Mouse (Mus musculus): ENCODE data around the gene Bcl2l14. TPM values are rescaled to one million over a fixed set of nuclear protein-coding genes. Genes with fewer than 3 reads are reported as not detected.

The Bcl2l14 gene
- polyA plus RNA-seq, 1 experiment from 2014 or later = 0.12 TPM

- Histone ChIP-seq H3K27ac (replicated peaks) (no peak overlapping the region), H3K36me3 (no peaks in the 10 kb centered on the region), H3K4me2 (no peak overlapping the region), H3K9ac (no peak overlapping the region), H3K4me3 (no peak overlapping the region), H3K4me1 (replicated peaks) (peaks cover 7% of the 10 kb centered on the region), H3K9me3 (no peaks in the 10 kb centered on the region), H3K27me3 (no peaks in the 10 kb centered on the region)
- WGBS = 61% methylated on average over 6 of the region's 6 CpGs
- ATAC-seq (ENCODE audit: low FRiP score, low read depth) = no peak
Observed at GRCm38 (mm10) chr6:134434044-134434443, 37.9 kb downstream of the Bcl2l14 start.

GRCm38 (mm10) chr6:134434866-134435390, 38.8 kb downstream of the Bcl2l14 start:
- no peaks in the 10 kb centered on the region for H3K27me3 ChIP-seq
- ATAC-seq (ENCODE audit: low FRiP score, low read depth) = no peak
- H3K9ac ChIP-seq = no peak overlapping the region
- no peaks in the 10 kb centered on the region for H3K36me3 ChIP-seq
- H3K4me2 ChIP-seq = no peak overlapping the region
- no peak overlapping the region for H3K27ac ChIP-seq (replicated peaks)
- no peak overlapping the region for H3K4me3 ChIP-seq
- H3K9me3 ChIP-seq = no peaks in the 10 kb centered on the region
- peaks cover 16% of the 10 kb centered on the region for H3K4me1 ChIP-seq (replicated peaks)
- 85% methylated on average over 9 of the region's 9 CpGs for WGBS

- ATAC-seq (ENCODE audit: low FRiP score, low read depth) = no peak
- 85% methylated on average over 5 of the region's 5 CpGs for WGBS
- Histone ChIP-seq H3K9me3 (no peaks in the 10 kb centered on the region), H3K27me3 (no peaks in the 10 kb centered on the region), H3K4me2 (no peak overlapping the region), H3K36me3 (no peaks in the 10 kb centered on the region), H3K9ac (no peak overlapping the region), H3K4me1 (replicated peaks) (peaks cover 19% of the 10 kb centered on the region), H3K4me3 (no peak overlapping the region), H3K27ac (replicated peaks) (no peak overlapping the region)
Observed at GRCm38 (mm10) chr6:134436955-134437354, 40.8 kb downstream of the Bcl2l14 start.

- Histone ChIP-seq H3K4me3 (peak overlapping the region; percentile 38), H3K27me3 (no peaks in the 10 kb centered on the region), H3K36me3 (no peaks in the 10 kb centered on the region), H3K9ac (peak overlapping the region; percentile 39), H3K4me1 (replicated peaks) (peaks cover 19% of the 10 kb centered on the region), H3K27ac (replicated peaks) (peak overlapping the region; percentile 82), H3K9me3 (no peaks in the 10 kb centered on the region), H3K4me2 (peak overlapping the region; percentile 70)
- ATAC-seq (ENCODE audit: low FRiP score, low read depth) = peak; percentile 88
- 7% methylated on average over 23 of the region's 23 CpGs for WGBS
Observed at GRCm38 (mm10) chr6:134439401-134440021, 43.4 kb downstream of the Bcl2l14 start.

GRCm38 (mm10) chr6:134440023-134440422, 43.9 kb downstream of the Bcl2l14 start:
- H3K4me1 ChIP-seq (replicated peaks) = peaks cover 19% of the 10 kb centered on the region
- ATAC-seq (ENCODE audit: low FRiP score, low read depth) = no peak
- no peaks in the 10 kb centered on the region for H3K27me3 ChIP-seq
- WGBS = 16% methylated on average over 10 of the region's 10 CpGs
- peak overlapping the region; percentile 38 for H3K4me3 ChIP-seq
- no peaks in the 10 kb centered on the region for H3K9me3 ChIP-seq
- peak overlapping the region; percentile 70 for H3K4me2 ChIP-seq
- H3K36me3 ChIP-seq = peaks cover 3% of the 10 kb centered on the region; the same call in 1 of the 2 replicates
- peak overlapping the region; percentile 82 for H3K27ac ChIP-seq (replicated peaks)
- H3K9ac ChIP-seq = peak overlapping the region; percentile 39

- Histone ChIP-seq H3K4me1 (replicated peaks) (peaks cover 19% of the 10 kb centered on the region), H3K27ac (replicated peaks) (no peak overlapping the region), H3K4me3 (no peak overlapping the region), H3K4me2 (no peak overlapping the region), H3K9ac (no peak overlapping the region), H3K36me3 (peaks cover 9% of the 10 kb centered on the region), H3K9me3 (no peaks in the 10 kb centered on the region), H3K27me3 (no peaks in the 10 kb centered on the region)
- ATAC-seq (ENCODE audit: low FRiP score, low read depth) = no peak
- 94% methylated on average over 3 of the region's 3 CpGs for WGBS
Observed at GRCm38 (mm10) chr6:134441716-134442115, 45.6 kb downstream of the Bcl2l14 start.

- no peaks in the 10 kb centered on the region for H3K27me3 ChIP-seq
- peaks cover 9% of the 10 kb centered on the region for H3K36me3 ChIP-seq
- H3K4me1 ChIP-seq (replicated peaks) = peaks cover 19% of the 10 kb centered on the region
- H3K9ac ChIP-seq = no peak overlapping the region
- H3K27ac ChIP-seq (replicated peaks) = no peak overlapping the region
- H3K4me2 ChIP-seq = no peak overlapping the region
- WGBS = 92% methylated on average over 5 of the region's 5 CpGs
- no peak overlapping the region for H3K4me3 ChIP-seq
- no peaks in the 10 kb centered on the region for H3K9me3 ChIP-seq
- no peak for ATAC-seq (ENCODE audit: low FRiP score, low read depth)
Observed at GRCm38 (mm10) chr6:134442219-134442618, 46.1 kb downstream of the Bcl2l14 start.

GRCm38 (mm10) chr6:134443198-134443904, 47.2 kb downstream of the Bcl2l14 start:
- 81% methylated on average over 9 of the region's 9 CpGs for WGBS

GRCm38 (mm10) chr6:134443925-134444324, 47.8 kb downstream of the Bcl2l14 start:
- WGBS = 84% methylated on average over 5 of the region's 5 CpGs
- Histone ChIP-seq H3K4me1 (replicated peaks) (peaks cover 14% of the 10 kb centered on the region), H3K9ac (no peak overlapping the region), H3K9me3 (no peaks in the 10 kb centered on the region), H3K4me2 (no peak overlapping the region), H3K27ac (replicated peaks) (no peak overlapping the region), H3K36me3 (peaks cover 13% of the 10 kb centered on the region), H3K4me3 (no peak overlapping the region), H3K27me3 (no peaks in the 10 kb centered on the region)
- ATAC-seq (ENCODE audit: low FRiP score, low read depth) = no peak

More at GRCm38 (mm10) chr6:134443198-134443904, 47.2 kb downstream of the Bcl2l14 start:
- no peak for ATAC-seq (ENCODE audit: low FRiP score, low read depth)
- Histone ChIP-seq H3K9ac (no peak overlapping the region), H3K4me2 (no peak overlapping the region), H3K27ac (replicated peaks) (no peak overlapping the region), H3K27me3 (no peaks in the 10 kb centered on the region), H3K36me3 (peaks cover 9% of the 10 kb centered on the region), H3K4me1 (replicated peaks) (peaks cover 19% of the 10 kb centered on the region), H3K4me3 (no peak overlapping the region), H3K9me3 (no peaks in the 10 kb centered on the region)

- 92% methylated on average over 12 of the region's 12 CpGs for WGBS
Observed at GRCm38 (mm10) chr6:134448451-134448850, 52.3 kb downstream of the Bcl2l14 start.

GRCm38 (mm10) chr6:134449958-134450357, 53.8 kb downstream of the Bcl2l14 start:
- Histone ChIP-seq H3K27ac (replicated peaks) (0 out of 2 replicates have a peak overlapping the region, but pooled peaks have one; percentile 12), H3K27me3 (no peaks in the 10 kb centered on the region), H3K9ac (no peak overlapping the region), H3K4me2 (no peak overlapping the region), H3K36me3 (peaks cover 48% of the 10 kb centered on the region), H3K4me1 (replicated peaks) (no peaks in the 10 kb centered on the region), H3K4me3 (no peak overlapping the region), H3K9me3 (no peaks in the 10 kb centered on the region)
- WGBS = 48% methylated on average over 11 of the region's 11 CpGs
- no peak for ATAC-seq (ENCODE audit: low FRiP score, low read depth)

More at GRCm38 (mm10) chr6:134448451-134448850, 52.3 kb downstream of the Bcl2l14 start:
- no peak overlapping the region for H3K9ac ChIP-seq
- H3K4me2 ChIP-seq = no peak overlapping the region
- H3K4me1 ChIP-seq (replicated peaks) = no peaks in the 10 kb centered on the region
- no peak overlapping the region for H3K4me3 ChIP-seq
- no peaks in the 10 kb centered on the region for H3K27me3 ChIP-seq
- no peak overlapping the region for H3K27ac ChIP-seq (replicated peaks)
- no peak for ATAC-seq (ENCODE audit: low FRiP score, low read depth)
- no peaks in the 10 kb centered on the region for H3K9me3 ChIP-seq
- H3K36me3 ChIP-seq = peaks cover 35% of the 10 kb centered on the region

GRCm38 (mm10) chr6:134450661-134451119, 54.6 kb downstream of the Bcl2l14 start:
- H3K4me1 ChIP-seq (replicated peaks) = no peaks in the 10 kb centered on the region
- no peaks in the 10 kb centered on the region for H3K27me3 ChIP-seq
- H3K36me3 ChIP-seq = peaks cover 53% of the 10 kb centered on the region
- H3K9ac ChIP-seq = no peak overlapping the region
- H3K4me2 ChIP-seq = no peak overlapping the region
- WGBS = 63% methylated on average over 14 of the region's 14 CpGs
- no peak overlapping the region for H3K27ac ChIP-seq (replicated peaks)
- H3K4me3 ChIP-seq = no peak overlapping the region
- H3K9me3 ChIP-seq = no peaks in the 10 kb centered on the region
- ATAC-seq (ENCODE audit: low FRiP score, low read depth) = peak; percentile 51; the same call in 1 of the 2 replicates

All from hindbrain, embryonic 15.5 days (tissue).